ENCODE assay signal across 22 mouse cellular contexts in genomic region chr7:114459909-114460308, GRCm38 (mm10). TPM values are rescaled to one million over a fixed set of nuclear protein-coding genes. Genes with fewer than 3 reads are reported as not detected.
DNase-seq lines count a peak whose midpoint lies in the region; ATAC-seq lines count a peak whose summit lies in the region.
"Had no signal": no experiment of that assay in that cellular context is flagged by ENCODE, and none has a peak within 500 bp of the region (broad histone marks: within the 10 kb centered on the region; RNA-seq: fewer than 3 reads in every experiment).

No protein-coding gene starts in this region.

- no peak overlapping the region for H3K9ac ChIP-seq in liver, embryonic 11.5 days (ENCODE audit: low read depth, low read length)
- H3K9ac ChIP-seq in liver, embryonic 12.5 days = no peak overlapping the region
- no peak overlapping the region for H3K9ac ChIP-seq in hindbrain, embryonic 12.5 days
- H3K9ac ChIP-seq: embryonic facial prominence, embryonic 15.5 days; heart, embryonic 13.5 days; hindbrain, embryonic 15.5 days had no signal

- H3K27me3 ChIP-seq in liver, embryonic 11.5 days (replicated peaks; ENCODE audit: control insufficient read depth, insufficient read depth, low read length) = no peaks in the 10 kb centered on the region
- no peaks in the 10 kb centered on the region for H3K27me3 ChIP-seq in liver, embryonic 12.5 days (replicated peaks)
- H3K27me3 ChIP-seq in hindbrain, embryonic 12.5 days = no peaks in the 10 kb centered on the region
- H3K27me3 ChIP-seq: embryonic facial prominence, embryonic 15.5 days; heart, embryonic 13.5 days; hindbrain, embryonic 15.5 days had no signal

- intact Hi-C loops in left cerebral cortex, postnatal 10 days (cut with DNase I) = no loop called here

- H3K36me3 ChIP-seq in liver, embryonic 11.5 days (ENCODE audit: control insufficient read depth, insufficient read depth, low read length) = no peaks in the 10 kb centered on the region
- H3K36me3 ChIP-seq in liver, embryonic 12.5 days = no peaks in the 10 kb centered on the region
- no peaks in the 10 kb centered on the region for H3K36me3 ChIP-seq in hindbrain, embryonic 12.5 days
- H3K36me3 ChIP-seq: embryonic facial prominence, embryonic 15.5 days; heart, embryonic 13.5 days; hindbrain, embryonic 10.5 days; hindbrain, embryonic 15.5 days had no signal

- no peaks in the 10 kb centered on the region for H3K4me1 ChIP-seq in liver, embryonic 11.5 days (replicated peaks; ENCODE audit: control insufficient read depth, insufficient read depth, low read length)
- H3K4me1 ChIP-seq in liver, embryonic 12.5 days = peaks cover 6% of the 10 kb centered on the region
- no peaks in the 10 kb centered on the region for H3K4me1 ChIP-seq in hindbrain, embryonic 12.5 days
- H3K4me1 ChIP-seq: embryonic facial prominence, embryonic 15.5 days; hindbrain, embryonic 10.5 days; hindbrain, embryonic 15.5 days had no signal

- no peak overlapping the region for H3K4me3 ChIP-seq in liver, embryonic 11.5 days (ENCODE audit: low read depth, low read length)
- no peak overlapping the region for H3K4me3 ChIP-seq in liver, embryonic 12.5 days
- H3K4me3 ChIP-seq in hindbrain, embryonic 12.5 days = no peak overlapping the region
- H3K4me3 ChIP-seq: embryonic facial prominence, embryonic 15.5 days; erythroblast, embryonic 14.5 days; forebrain, embryonic 10.5 days; gastrocnemius, adult 2 months; heart, embryonic 13.5 days; hindbrain, embryonic 10.5 days; hindbrain, embryonic 15.5 days had no signal

- 63% methylated on average over 1 of the region's 1 CpGs for whole genome bisulfite sequencing in liver, embryonic 11.5 days
- WGBS in liver, embryonic 12.5 days (ENCODE audit: insufficient replicate concordance) = 33% methylated on average over 1 of the region's 1 CpGs
- WGBS in hindbrain, embryonic 12.5 days = 45% methylated on average over 1 of the region's 1 CpGs

- H3K27ac ChIP-seq in liver, embryonic 11.5 days (ENCODE audit: low read depth, low read length) = no peak overlapping the region
- no peak overlapping the region for H3K27ac ChIP-seq in liver, embryonic 12.5 days
- no peak overlapping the region for H3K27ac ChIP-seq in hindbrain, embryonic 12.5 days
- H3K27ac ChIP-seq: embryonic facial prominence, embryonic 15.5 days; forebrain, embryonic 10.5 days; gastrocnemius, adult 2 months; heart, embryonic 13.5 days; hindbrain, embryonic 10.5 days; hindbrain, embryonic 15.5 days had no signal

- peak; percentile 31; the same call in 1 of the 2 replicates for ATAC-seq in liver, embryonic 11.5 days (replicated peaks; ENCODE audit: low FRiP score)
- no peak for ATAC-seq in liver, embryonic 12.5 days
- peak; percentile 12 to 45; a peak in 1 of 4 replicates for ATAC-seq in hematopoietic stem cell, adult 5-6 weeks (replicated peaks in 1 of 2; ENCODE audit: insufficient read depth in 1 of 2, low FRiP score in 2 of 2, low TSS enrichment in 1 of 2, low read depth in 1 of 2, poor library complexity in 2 of 2, severe bottlenecking in 2 of 2)
- ATAC-seq in megakaryocyte progenitor cell, adult 5-6 weeks (replicated peaks; ENCODE audit: poor library complexity) = peak; percentile 72
- no peak for ATAC-seq in hindbrain, embryonic 12.5 days (ENCODE audit: low FRiP score)
- ATAC-seq: forebrain, embryonic 14.5 days had no signal

- H3K9me3 ChIP-seq in liver, embryonic 11.5 days (ENCODE audit: control insufficient read depth, low read length) = no peaks in the 10 kb centered on the region
- H3K9me3 ChIP-seq in liver, embryonic 12.5 days (replicated peaks) = no peaks in the 10 kb centered on the region
- no peaks in the 10 kb centered on the region for H3K9me3 ChIP-seq in hindbrain, embryonic 12.5 days (replicated peaks)
- H3K9me3 ChIP-seq: embryonic facial prominence, embryonic 15.5 days; forebrain, embryonic 10.5 days; heart, embryonic 13.5 days; hindbrain, embryonic 10.5 days; hindbrain, embryonic 15.5 days had no signal

- H3K4me2 ChIP-seq in liver, embryonic 11.5 days = no peak overlapping the region
- no peak overlapping the region for H3K4me2 ChIP-seq in liver, embryonic 12.5 days
- H3K4me2 ChIP-seq in hindbrain, embryonic 12.5 days (replicated peaks) = no peak overlapping the region
- H3K4me2 ChIP-seq: embryonic facial prominence, embryonic 15.5 days; heart, embryonic 13.5 days; hindbrain, embryonic 15.5 days had no signal

- no peak for DNase-seq in liver, embryonic 11.5 days (ENCODE audit: low spot score)
- DNase-seq in kidney, postnatal 4 days = no peak
- no peak for DNase-seq in left cerebral cortex, postnatal 10 days (ENCODE audit: extremely low spot score in 1 of 2, low spot score in 2 of 2)
- DNase-seq: adrenal gland, postnatal 10 days; cerebellum, adult 18-20 months; cerebellum, adult 9-11 months; cerebellum, postnatal 36 days; embryo, embryonic 11 days; gastrocnemius, adult 2 months; gastrocnemius, postnatal 25 days; heart, adult 11 months had no signal

RNA-seq across cellular contexts. Expression of gene Pde3b, which starts 44.8 kb away (rescaled TPM):
- polyA plus RNA-seq in liver, embryonic 11.5 days (2014; fragmentation: Nextera tagmentation; extraction: Ambion mirVana) = 6.2 and 7.4 TPM in 2 replicates
- 5.1 and 5.2 TPM in 2 replicates for polyA plus RNA-seq in liver, embryonic 12.5 days (2016; fragmentation: Nextera tagmentation; extraction: Ambion mirVana)
- 19.7 and 32.0 TPM in 2 replicates for total RNA-seq in hematopoietic stem cell, adult 5-6 weeks (2017)
- total RNA-seq in megakaryocyte progenitor cell, adult 5-6 weeks (2015) = 9.8 and 13.0 TPM in 2 replicates
- 12.0 and 14.5 TPM in 2 replicates for total RNA-seq in megakaryocyte progenitor cell, adult 5-6 weeks (2017)
- total RNA-seq in left cerebral cortex, postnatal 10 days (2021) = 10 to 100 TPM; 11.1 to 11.6 TPM
- 10.3 and 11.8 TPM in 2 replicates for polyA plus RNA-seq in hindbrain, embryonic 12.5 days (2016; fragmentation: Nextera tagmentation; extraction: Ambion mirVana)

Comparison
In these comparisons a context has a peak if more than half of its experiments do, and no peak if none do; other contexts are left out.
1. ATAC-seq: peak in liver, embryonic 11.5 days (single experiment), hematopoietic stem cell, adult 5-6 weeks (2 of 2) and megakaryocyte progenitor cell, adult 5-6 weeks (single experiment); none in liver, embryonic 12.5 days (single experiment) and hindbrain, embryonic 12.5 days (single experiment).